Mouse (Mus musculus): Measurements from ENCODE around the gene Plcb2. TPM values are rescaled to one million over a fixed set of nuclear protein-coding genes. Genes with fewer than 3 reads are reported as not detected.

The Plcb2 gene
- polyA plus RNA-seq, 1 experiment from 2014 or later, result 0.64 TPM

GRCm38 (mm10) chr2:118680926-118681325, 47.3 kb downstream of the Plcb2 start:
- no peak overlapping the region for H3K9ac ChIP-seq (ENCODE audit: low read length)
- no peak overlapping the region for H3K4me3 ChIP-seq (ENCODE audit: low read depth, low read length)
- H3K36me3 ChIP-seq (ENCODE audit: control insufficient read depth, insufficient read depth, low read length), result no peaks in the 10 kb centered on the region
- H3K4me2 ChIP-seq (replicated peaks; ENCODE audit: low read depth), result no peak overlapping the region
- no peaks in the 10 kb centered on the region for H3K9me3 ChIP-seq (ENCODE audit: control insufficient read depth, low read length)
- H3K27ac ChIP-seq (replicated peaks), result no peak overlapping the region
- TF ChIP-seq EP300 (optimal IDR thresholded peaks at IDR 0.05) (no peak), CTCF (IDR thresholded peaks at IDR 0.05; ENCODE audit: low read depth) (no peak)
- peaks cover 5% of the 10 kb centered on the region; the same call in 1 of the 2 replicates for H3K27me3 ChIP-seq (ENCODE audit: control insufficient read depth, insufficient read depth, low read length)
- ATAC-seq (ENCODE audit: low FRiP score, low TSS enrichment), result no peak
- peaks cover 4% of the 10 kb centered on the region; the same call in 1 of the 2 replicates for H3K4me1 ChIP-seq (replicated peaks; ENCODE audit: control insufficient read depth, insufficient read depth)
- WGBS, result 96% methylated on average over 6 of the region's 6 CpGs
- DNase-seq (ENCODE audit: low spot score), result no peak

- peaks cover 5% of the 10 kb centered on the region; the same call in 1 of the 2 replicates for H3K27me3 ChIP-seq (ENCODE audit: control insufficient read depth, insufficient read depth, low read length)
- no peak for DNase-seq (ENCODE audit: low spot score)
- WGBS, result 70% methylated on average over 3 of the region's 3 CpGs
- no peak overlapping the region for H3K4me2 ChIP-seq (replicated peaks; ENCODE audit: low read depth)
- H3K36me3 ChIP-seq (ENCODE audit: control insufficient read depth, insufficient read depth, low read length), result no peaks in the 10 kb centered on the region
- H3K4me3 ChIP-seq (ENCODE audit: low read depth, low read length), result no peak overlapping the region
- no peak overlapping the region for H3K9ac ChIP-seq (ENCODE audit: low read length)
- no peak overlapping the region for H3K27ac ChIP-seq (replicated peaks)
- ATAC-seq (ENCODE audit: low FRiP score, low TSS enrichment), result no peak
- no peak for TF ChIP-seq CTCF (IDR thresholded peaks at IDR 0.05; ENCODE audit: low read depth)
- TF ChIP-seq EP300 (optimal IDR thresholded peaks at IDR 0.05), result no peak
- no peaks in the 10 kb centered on the region for H3K9me3 ChIP-seq (ENCODE audit: control insufficient read depth, low read length)
- H3K4me1 ChIP-seq (replicated peaks; ENCODE audit: control insufficient read depth, insufficient read depth), result peaks cover 4% of the 10 kb centered on the region; the same call in 1 of the 2 replicates
These were observed 48.7 kb downstream of the Plcb2 start for GRCm38 (mm10) chr2:118679577-118679976.

- DNase-seq (ENCODE audit: low spot score) (peak; percentile 61), ATAC-seq (ENCODE audit: low FRiP score, low TSS enrichment) (peak; percentile 43)
- WGBS, result 23% methylated on average over 4 of the region's 4 CpGs
- TF ChIP-seq CTCF (IDR thresholded peaks at IDR 0.05; ENCODE audit: low read depth) (no peak), EP300 (optimal IDR thresholded peaks at IDR 0.05) (no peak)
- no peaks in the 10 kb centered on the region for H3K9me3 ChIP-seq (ENCODE audit: control insufficient read depth, low read length)
- H3K36me3 ChIP-seq (ENCODE audit: control insufficient read depth, insufficient read depth, low read length), result no peaks in the 10 kb centered on the region
- peak overlapping the region; percentile 63 for H3K27ac ChIP-seq (replicated peaks)
- H3K27me3 ChIP-seq (ENCODE audit: control insufficient read depth, insufficient read depth, low read length), result peaks cover 5% of the 10 kb centered on the region; the same call in 1 of the 2 replicates
- H3K4me1 ChIP-seq (replicated peaks; ENCODE audit: control insufficient read depth, insufficient read depth), result peaks cover 4% of the 10 kb centered on the region; the same call in 1 of the 2 replicates
- H3K4me2 ChIP-seq (replicated peaks; ENCODE audit: low read depth), result peak overlapping the region; percentile 89
- H3K9ac ChIP-seq (ENCODE audit: low read length), result peak overlapping the region; percentile 66; the same call in 1 of the 2 replicates
- H3K4me3 ChIP-seq (ENCODE audit: low read depth, low read length), result peak overlapping the region; percentile 54
These were observed 50.4 kb downstream of the Plcb2 start for GRCm38 (mm10) chr2:118677817-118678216.

- no peaks in the 10 kb centered on the region for H3K9me3 ChIP-seq (ENCODE audit: control insufficient read depth, low read length)
- H3K27me3 ChIP-seq (ENCODE audit: control insufficient read depth, insufficient read depth, low read length), result peaks cover 5% of the 10 kb centered on the region; the same call in 1 of the 2 replicates
- peak; percentile 72 for ATAC-seq (ENCODE audit: low FRiP score, low TSS enrichment)
- TF ChIP-seq CTCF (IDR thresholded peaks at IDR 0.05; ENCODE audit: low read depth), result no peak
- TF ChIP-seq EP300 (optimal IDR thresholded peaks at IDR 0.05), result no peak
- peak; percentile 78 for DNase-seq (ENCODE audit: low spot score)
- H3K4me1 ChIP-seq (replicated peaks; ENCODE audit: control insufficient read depth, insufficient read depth), result peaks cover 4% of the 10 kb centered on the region; the same call in 1 of the 2 replicates
- H3K4me2 ChIP-seq (replicated peaks; ENCODE audit: low read depth), result peak overlapping the region; percentile 89
- peak overlapping the region; percentile 63 for H3K27ac ChIP-seq (replicated peaks)
- WGBS, result under 1% methylated on average over 79 of the region's 89 CpGs
- H3K4me3 ChIP-seq (ENCODE audit: low read depth, low read length), result peak overlapping the region; percentile 54
- no peaks in the 10 kb centered on the region for H3K36me3 ChIP-seq (ENCODE audit: control insufficient read depth, insufficient read depth, low read length)
- peak overlapping the region; percentile 66 for H3K9ac ChIP-seq (ENCODE audit: low read length)
These were observed 51.1 kb downstream of the Plcb2 start for GRCm38 (mm10) chr2:118676839-118677741.

- Histone ChIP-seq H3K9ac (ENCODE audit: low read length) (no peak overlapping the region), H3K9me3 (ENCODE audit: control insufficient read depth, low read length) (no peaks in the 10 kb centered on the region), H3K4me1 (replicated peaks; ENCODE audit: control insufficient read depth, insufficient read depth) (peaks cover 4% of the 10 kb centered on the region; the same call in 1 of the 2 replicates), H3K36me3 (ENCODE audit: control insufficient read depth, insufficient read depth, low read length) (no peaks in the 10 kb centered on the region), H3K27me3 (ENCODE audit: control insufficient read depth, insufficient read depth, low read length) (peaks cover 5% of the 10 kb centered on the region; the same call in 1 of the 2 replicates), H3K4me3 (ENCODE audit: low read depth, low read length) (no peak overlapping the region), H3K27ac (replicated peaks) (peak overlapping the region; percentile 19; the same call in 1 of the 2 replicates), H3K4me2 (replicated peaks; ENCODE audit: low read depth) (no peak overlapping the region)
- 14% methylated on average over 7 of the region's 7 CpGs for WGBS
- DNase-seq (ENCODE audit: low spot score), result no peak
- TF ChIP-seq CTCF (IDR thresholded peaks at IDR 0.05; ENCODE audit: low read depth), result no peak
- TF ChIP-seq EP300 (optimal IDR thresholded peaks at IDR 0.05), result no peak
- no peak for ATAC-seq (ENCODE audit: low FRiP score, low TSS enrichment)
These were observed 53.7 kb downstream of the Plcb2 start for GRCm38 (mm10) chr2:118674500-118674899.

All from stomach, postnatal 0 days (tissue).